Mouse (Mus musculus): ENCODE data around the gene Armc3.

DNA sequence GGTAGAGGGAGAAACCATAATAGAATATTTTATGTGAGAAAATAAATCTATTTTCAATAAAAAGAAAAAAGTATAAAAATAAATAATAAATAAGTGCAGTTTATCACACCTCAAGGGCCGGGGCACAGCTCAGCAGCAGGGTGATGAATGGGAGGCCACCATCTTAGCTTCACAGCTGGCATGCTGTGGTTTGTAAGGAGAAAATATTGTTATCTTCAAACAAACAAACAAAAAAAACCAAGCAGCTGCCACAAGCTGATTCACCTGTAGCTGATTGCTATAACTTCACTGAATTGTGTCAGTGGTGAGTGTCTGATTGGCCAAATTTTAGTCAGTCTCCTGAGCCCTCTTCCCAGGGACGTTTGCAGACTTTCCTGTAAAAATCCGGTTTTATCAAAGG is 120.2 kb downstream of the Armc3 start:
- TF ChIP-seq POLR2A (IDR thresholded peaks at IDR 0.05; ENCODE audit: borderline replicate concordance, extremely low read depth, low read depth, low read length) (no peak), CTCF (IDR thresholded peaks at IDR 0.05; ENCODE audit: insufficient read depth, low read length) (no peak)
